Comparison of ENCODE assay signal across 10 mouse cellular contexts in the genomic region with DNA sequence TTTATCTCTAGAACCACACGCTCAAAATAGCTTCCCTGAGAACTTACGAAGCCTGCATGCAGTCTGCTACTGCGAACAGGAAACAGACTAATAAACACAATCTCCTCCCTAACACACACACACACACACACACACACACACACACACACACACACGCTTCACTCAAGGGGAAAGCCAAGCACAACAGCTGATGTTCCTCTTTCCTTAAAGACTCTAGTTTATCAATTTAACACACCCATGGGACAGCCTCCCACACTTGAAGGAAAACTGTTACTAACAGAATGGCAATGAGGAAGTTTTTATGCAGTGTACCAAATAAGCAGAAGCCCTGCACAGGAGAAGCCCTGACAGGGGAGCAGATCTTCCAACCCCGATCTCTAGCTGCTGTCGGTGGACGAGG.
DNase-seq lines count a peak whose midpoint lies in the region; ATAC-seq and TF ChIP-seq lines count a peak whose summit lies in the region.
"Had no signal": no experiment of that assay in that cellular context is flagged by ENCODE, and none has a peak within 500 bp of the region (broad histone marks: within the 10 kb centered on the region; RNA-seq: fewer than 3 reads in every experiment).

No protein-coding gene starts in this region.

- no peaks in the 10 kb centered on the region for H3K9me3 ChIP-seq in lung, postnatal 0 days (ENCODE audit: low read length)
- no peaks in the 10 kb centered on the region for H3K9me3 ChIP-seq in midbrain, postnatal 0 days (ENCODE audit: low read length)
- H3K9me3 ChIP-seq: megakaryocyte, embryonic 14.5 days had no signal

- H3K36me3 ChIP-seq in lung, postnatal 0 days (ENCODE audit: insufficient read depth, low read length): no peaks in the 10 kb centered on the region
- H3K36me3 ChIP-seq in midbrain, postnatal 0 days (ENCODE audit: insufficient read depth, low read length): no peaks in the 10 kb centered on the region

- WGBS in lung, postnatal 0 days: 32% methylated on average over 7 of the region's 7 CpGs
- WGBS in midbrain, postnatal 0 days: 70% methylated on average over 7 of the region's 7 CpGs

- H3K27ac ChIP-seq in lung, postnatal 0 days (ENCODE audit: low read length): no peak overlapping the region
- no peak overlapping the region for H3K27ac ChIP-seq in midbrain, postnatal 0 days (ENCODE audit: low read depth, low read length)

- H3K4me2 ChIP-seq in lung, postnatal 0 days (replicated peaks; ENCODE audit: low read depth, low read length): no peak overlapping the region
- no peak overlapping the region for H3K4me2 ChIP-seq in midbrain, postnatal 0 days (ENCODE audit: low read depth, low read length, poor library complexity, severe bottlenecking)

- H3K4me1 ChIP-seq in lung, postnatal 0 days (ENCODE audit: insufficient read depth, low read depth, low read length): peaks cover 8% of the 10 kb centered on the region; the same call in 1 of the 2 replicates
- H3K4me1 ChIP-seq in midbrain, postnatal 0 days (ENCODE audit: insufficient read depth, low read length): no peaks in the 10 kb centered on the region; the same call in 1 of the 2 replicates

- intact Hi-C loops in heart, postnatal 25 days (cut with DNase I): no loop called here

- TF ChIP-seq EP300 in lung, postnatal 0 days (IDR thresholded peaks at IDR 0.05): no peak; the same call in 1 of the 2 replicates

- H3K4me3 ChIP-seq in lung, postnatal 0 days (ENCODE audit: low read depth, low read length): no peak overlapping the region
- no peak overlapping the region for H3K4me3 ChIP-seq in midbrain, postnatal 0 days (ENCODE audit: low read depth, low read length)
- H3K4me3 ChIP-seq: megakaryocyte, embryonic 14.5 days had no signal

- H3K27me3 ChIP-seq in lung, postnatal 0 days (replicated peaks; ENCODE audit: insufficient read depth, low read length): no peaks in the 10 kb centered on the region
- H3K27me3 ChIP-seq in midbrain, postnatal 0 days (ENCODE audit: insufficient read depth, low read length): no peaks in the 10 kb centered on the region

- no peak for TF ChIP-seq CTCF in lung, postnatal 0 days (IDR thresholded peaks at IDR 0.05)
- no peak for TF ChIP-seq CTCF in midbrain, postnatal 0 days (IDR thresholded peaks at IDR 0.05)

- H3K9ac ChIP-seq in lung, postnatal 0 days (replicated peaks; ENCODE audit: low read depth): no peak overlapping the region
- H3K9ac ChIP-seq in midbrain, postnatal 0 days (replicated peaks; ENCODE audit: low read length, poor library complexity, severe bottlenecking): no peak overlapping the region

- ATAC-seq in lung, postnatal 0 days: peak; percentile 84
- ATAC-seq in midbrain, postnatal 0 days (ENCODE audit: low FRiP score): no peak

- DNase-seq in adrenal gland, postnatal 10 days: peak; percentile 24
- DNase-seq in adrenal gland, adult 8-10 months: no peak
- peak; percentile 51 for DNase-seq in 416B (ENCODE audit: low read depth)
- peak; percentile 36 for DNase-seq in heart, postnatal 25 days (ENCODE audit: low spot score)
- DNase-seq in lung, postnatal 0 days (ENCODE audit: low spot score): peak; percentile 77
- DNase-seq in thymus, postnatal 0 days (ENCODE audit: low spot score): no peak
- DNase-seq in T-cell, adult 2 months (ENCODE audit: low spot score): no peak
- no peak for DNase-seq in midbrain, postnatal 0 days (ENCODE audit: low spot score)
- DNase-seq: gastrocnemius, postnatal 10 days had no signal

Comparison
In these comparisons a context has a peak if more than half of its experiments do, and no peak if none do; other contexts are left out.
1. DNase-seq: peak in adrenal gland, postnatal 10 days (single experiment), 416B (single experiment), heart, postnatal 25 days (single experiment) and lung, postnatal 0 days (single experiment); none in adrenal gland, adult 8-10 months (single experiment), thymus, postnatal 0 days (single experiment), T-cell, adult 2 months (single experiment) and midbrain, postnatal 0 days (single experiment).